Mouse (Mus musculus) layer of hippocampus, postnatal 36 days (tissue): ENCODE data around the gene Rora. TPM values are rescaled to one million over a fixed set of nuclear protein-coding genes. Genes with fewer than 3 reads are reported as not detected.

Source experiments
- DNase-seq, 2 experiments: peaks; one replicate each; pipeline ENCODE4 v3.0.0; 2022
- total RNA-seq, 2 experiments: library from RNA; stranded (reverse); gene quantifications; 2 replicates each; pipeline ENCODE4 v1.2.3; 2021

The Rora gene
- total RNA-seq, 2 experiments from 2014 or later: 30.2 to 35.3 TPM

- no peak for DNase-seq
These were observed 35.8 kb downstream of the Rora start for GRCm38 (mm10) chr9:68689351-68689750.

- DNase-seq: no peak
These were observed 41.4 kb downstream of the Rora start for GRCm38 (mm10) chr9:68694889-68695495.

GRCm38 (mm10) chr9:68695496-68695969 lies 41.9 kb downstream of the Rora start:
- DNase-seq: no peak

GRCm38 (mm10) chr9:68696425-68696956 lies 42.9 kb downstream of the Rora start:
- DNase-seq: no peak

- DNase-seq: no peak
These were observed 45.8 kb downstream of the Rora start for GRCm38 (mm10) chr9:68699341-68699740.

- no peak for DNase-seq
These were observed 46.3 kb downstream of the Rora start for GRCm38 (mm10) chr9:68699856-68700255.

GRCm38 (mm10) chr9:68707636-68708035 lies 54.0 kb downstream of the Rora start:
- no peak for DNase-seq

GRCm38 (mm10) chr9:68709232-68709631 lies 55.6 kb downstream of the Rora start:
- no peak for DNase-seq

GRCm38 (mm10) chr9:68710893-68711654 lies 57.5 kb downstream of the Rora start:
- no peak for DNase-seq

- DNase-seq: no peak
These were observed 63.4 kb downstream of the Rora start for GRCm38 (mm10) chr9:68716961-68717360.

- DNase-seq: no peak
These were observed 64.8 kb downstream of the Rora start for GRCm38 (mm10) chr9:68718427-68718826.

- DNase-seq: no peak
These were observed 65.7 kb downstream of the Rora start for GRCm38 (mm10) chr9:68719286-68719685.

- no peak for DNase-seq
These were observed 71.2 kb downstream of the Rora start for GRCm38 (mm10) chr9:68724636-68725285.

GRCm38 (mm10) chr9:68727166-68727855 lies 73.7 kb downstream of the Rora start:
- DNase-seq: no peak

GRCm38 (mm10) chr9:68731438-68731837 lies 77.9 kb downstream of the Rora start:
- no peak for DNase-seq

GRCm38 (mm10) chr9:68732929-68733328 lies 79.3 kb downstream of the Rora start:
- DNase-seq: no peak

GRCm38 (mm10) chr9:68735886-68736285 lies 82.3 kb downstream of the Rora start:
- DNase-seq: no peak

- DNase-seq: no peak
These were observed 83.7 kb downstream of the Rora start for GRCm38 (mm10) chr9:68737197-68737736.

GRCm38 (mm10) chr9:68745931-68746646 lies 92.5 kb downstream of the Rora start:
- DNase-seq: no peak

- DNase-seq: no peak
These were observed 103.4 kb downstream of the Rora start for GRCm38 (mm10) chr9:68756976-68757375.

GRCm38 (mm10) chr9:68759324-68759723 lies 105.7 kb downstream of the Rora start:
- DNase-seq: no peak

- no peak for DNase-seq
These were observed 106.7 kb downstream of the Rora start for GRCm38 (mm10) chr9:68760329-68760728.
